Mouse (Mus musculus) skeletal muscle tissue, adult 2 months (tissue): Measurements from ENCODE around the gene Fgf8.

Experiments
- DNase-seq: peaks from one replicate; pipeline ENCODE4 v3.0.0-alpha.2; 2012; ENCODE audit warnings: low read depth, low spot score

Fgf8 gene

GRCm38 (mm10) chr19:45742218-45742983 is at the start of gene Fgf8:
Gene Fgf8, minus strand, starts transcription at chr19:45742915.
- DNase-seq, result no peak

- DNase-seq, result no peak
Measured at GRCm38 (mm10) chr19:45792404-45792803, 49.7 kb upstream of the Fgf8 start.

- DNase-seq, result no peak
Measured at GRCm38 (mm10) chr19:45789888-45790874, 47.5 kb upstream of the Fgf8 start.

- DNase-seq, result no peak
Measured at GRCm38 (mm10) chr19:45789365-45789764, 46.6 kb upstream of the Fgf8 start.

- DNase-seq, result no peak
Measured at GRCm38 (mm10) chr19:45788337-45788736, 45.6 kb upstream of the Fgf8 start.

GRCm38 (mm10) chr19:45787450-45787849 is 44.7 kb upstream of the Fgf8 start:
- no peak for DNase-seq

- DNase-seq, result no peak
Measured at GRCm38 (mm10) chr19:45785470-45785869, 42.8 kb upstream of the Fgf8 start.

GRCm38 (mm10) chr19:45783933-45784576 is 41.3 kb upstream of the Fgf8 start:
- no peak for DNase-seq

GRCm38 (mm10) chr19:45783181-45783932 is 40.6 kb upstream of the Fgf8 start, which contains the start of gene Mgea5:
Gene Mgea5, minus strand, starts transcription at chr19:45783837.
- DNase-seq, result peak; percentile 99

GRCm38 (mm10) chr19:45782315-45783001 is 39.7 kb upstream of the Fgf8 start:
- peak; percentile 44 for DNase-seq

- no peak for DNase-seq
Measured at GRCm38 (mm10) chr19:45781676-45782075, 39.0 kb upstream of the Fgf8 start.

- DNase-seq, result no peak
Measured at GRCm38 (mm10) chr19:45780350-45780915, 37.7 kb upstream of the Fgf8 start.

- DNase-seq, result no peak
Measured at GRCm38 (mm10) chr19:45775486-45775885, 32.8 kb upstream of the Fgf8 start.

GRCm38 (mm10) chr19:45771501-45771900 is 28.8 kb upstream of the Fgf8 start:
- DNase-seq, result no peak

- no peak for DNase-seq
Measured at GRCm38 (mm10) chr19:45760810-45761209, 18.1 kb upstream of the Fgf8 start.

- no peak for DNase-seq
Measured at GRCm38 (mm10) chr19:45758671-45759070, 16.0 kb upstream of the Fgf8 start.

GRCm38 (mm10) chr19:45753551-45753950 is 10.8 kb upstream of the Fgf8 start:
- DNase-seq, result no peak

- DNase-seq, result no peak
Measured at GRCm38 (mm10) chr19:45751881-45752280, 9.2 kb upstream of the Fgf8 start.

- DNase-seq, result peak; percentile 48
Measured at GRCm38 (mm10) chr19:45749243-45750043, 6.7 kb upstream of the Fgf8 start, which contains the start of gene Npm3. Gene Npm3, minus strand, starts transcription at chr19:45749591.
